Mouse (Mus musculus) cerebellum, postnatal 14 days (tissue): ENCODE data around the gene Psmc1.

Source experiments
- DNase-seq, 2 experiments: peaks; one replicate each; pipeline ENCODE4 v3.0.0; 2021; ENCODE audit warnings: mixed read lengths in 2 of 2

The Psmc1 gene

DNA sequence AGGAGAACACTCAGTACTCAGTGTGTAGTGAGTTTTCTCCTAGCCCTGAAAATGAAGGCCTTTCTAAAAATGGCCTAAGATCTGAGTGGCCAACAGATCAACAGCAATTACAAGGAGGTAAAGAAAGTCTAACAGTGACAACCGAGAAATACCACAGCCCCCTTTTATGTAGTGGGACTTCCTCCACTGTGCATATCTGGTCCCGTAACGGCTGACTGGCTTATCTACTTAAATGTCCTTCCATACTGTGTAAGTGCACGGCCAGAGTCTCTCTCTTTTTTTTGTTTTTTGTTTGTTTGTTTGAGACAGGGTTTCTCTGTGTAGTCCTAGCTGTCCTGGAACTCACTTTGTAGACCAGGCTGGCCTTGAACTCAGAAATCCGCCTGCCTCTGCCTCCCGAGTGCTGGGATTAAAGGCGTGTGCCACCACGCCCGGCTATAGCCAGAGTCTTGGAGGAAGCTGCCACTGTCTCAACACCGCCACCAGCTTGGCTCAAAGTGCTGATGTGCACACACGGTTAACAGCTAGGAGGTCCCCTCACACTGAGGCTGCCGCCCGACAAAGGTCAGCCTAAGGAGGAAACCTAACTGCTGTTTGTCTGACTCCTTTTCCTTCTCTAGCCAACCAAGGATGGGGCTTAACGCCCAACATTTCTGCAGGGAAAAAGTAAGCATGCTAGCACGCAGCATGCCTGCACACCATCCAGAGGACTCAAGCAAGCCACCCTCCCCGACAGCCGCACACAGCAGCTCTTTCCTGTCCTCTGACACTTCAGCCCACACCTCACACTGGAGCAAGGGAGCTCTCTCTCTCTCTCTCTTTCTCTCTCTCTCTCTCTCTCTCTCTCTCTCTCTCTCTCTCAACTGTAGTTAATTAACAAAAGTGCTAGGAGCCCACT, 17.3 kb downstream of the Psmc1 start:
- DNase-seq, result no peak

DNA sequence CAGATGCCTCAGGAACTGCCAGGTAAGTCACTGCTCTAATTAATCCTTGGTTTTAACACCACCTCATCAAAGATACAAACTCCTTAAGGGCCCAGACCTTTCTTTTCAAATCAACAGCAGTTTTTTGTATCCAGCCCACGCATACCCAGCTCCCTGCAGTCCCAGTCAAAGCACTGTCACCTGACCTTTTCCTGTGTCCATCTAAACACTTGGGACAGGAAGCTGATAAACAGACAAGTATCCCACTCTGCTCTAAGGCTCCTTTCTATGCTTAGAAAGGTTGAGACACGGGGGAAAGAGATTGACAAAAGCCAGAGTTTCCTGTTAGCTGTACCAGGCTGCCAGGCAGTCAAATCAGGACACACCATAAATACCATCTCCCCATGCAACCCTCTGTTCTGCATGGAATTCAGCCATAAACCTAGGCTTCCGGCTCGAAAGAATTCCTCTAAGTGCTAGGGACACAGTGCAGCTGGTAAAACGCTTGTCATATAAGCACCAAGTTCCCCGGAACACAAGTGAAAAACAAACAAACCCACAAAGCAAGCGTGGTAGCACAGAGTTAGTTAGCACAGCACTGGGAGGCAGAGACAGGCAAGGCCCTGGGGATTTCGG, 18.0 kb downstream of the Psmc1 start:
- DNase-seq, result no peak

DNA sequence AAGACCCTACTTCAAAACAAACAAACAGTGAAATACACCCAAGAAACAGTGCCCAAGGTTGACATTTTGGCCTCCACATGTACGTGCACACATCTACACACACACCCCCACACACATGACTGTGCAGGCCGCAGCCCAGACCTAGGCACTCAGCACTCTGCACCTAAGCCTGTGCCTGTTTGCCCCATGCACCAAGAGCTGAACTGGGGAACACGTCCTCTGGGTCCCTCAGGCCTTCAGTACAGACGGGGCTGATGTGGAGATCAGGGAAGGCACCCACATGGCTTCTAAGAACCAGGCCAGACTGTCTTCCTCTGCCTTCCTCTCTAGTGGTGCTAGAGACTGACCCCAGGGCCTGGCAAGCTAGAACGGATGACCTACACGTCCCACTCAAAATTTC, 18.6 kb downstream of the Psmc1 start:
- DNase-seq, result no peak

DNA sequence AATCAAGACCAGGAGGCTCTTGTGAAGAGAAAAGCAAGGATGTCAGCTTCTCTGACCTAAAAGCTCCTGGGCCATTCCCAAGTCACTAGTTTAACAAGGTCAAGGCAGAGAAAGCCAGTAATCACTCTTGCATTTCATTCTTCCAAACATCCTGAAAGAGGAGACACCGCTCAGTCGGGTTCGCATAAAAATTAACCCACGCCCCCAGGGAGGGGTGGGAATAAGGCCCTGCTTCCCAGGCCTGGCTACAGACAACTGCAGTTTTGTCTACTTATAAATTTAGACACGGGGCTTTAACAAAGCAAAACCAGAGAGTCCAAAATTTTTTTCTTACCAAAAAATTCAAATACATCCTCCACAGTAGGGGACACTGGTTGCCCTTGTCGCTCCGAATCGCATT, 19.0 kb downstream of the Psmc1 start:
- DNase-seq, result no peak

DNA sequence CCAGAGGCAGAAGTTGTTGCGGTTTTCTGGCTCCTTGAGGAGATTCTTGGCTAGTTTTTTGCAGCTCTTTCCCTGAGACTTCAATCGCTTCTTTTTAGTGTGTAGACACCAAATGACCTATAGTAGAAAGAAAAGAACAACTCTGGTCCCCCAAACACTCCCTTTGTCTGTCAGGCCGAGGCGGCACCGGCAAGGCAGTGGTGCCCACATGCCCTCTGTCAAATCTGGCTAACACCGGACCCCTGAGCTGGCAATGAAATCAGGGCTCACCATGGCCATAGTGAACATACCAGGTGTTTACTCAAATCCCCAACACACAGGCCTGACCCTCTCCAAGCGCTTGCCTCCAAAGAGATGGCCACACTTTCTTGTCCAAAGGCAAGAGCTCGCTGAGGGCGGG, 21.2 kb downstream of the Psmc1 start:
- no peak for DNase-seq

DNA sequence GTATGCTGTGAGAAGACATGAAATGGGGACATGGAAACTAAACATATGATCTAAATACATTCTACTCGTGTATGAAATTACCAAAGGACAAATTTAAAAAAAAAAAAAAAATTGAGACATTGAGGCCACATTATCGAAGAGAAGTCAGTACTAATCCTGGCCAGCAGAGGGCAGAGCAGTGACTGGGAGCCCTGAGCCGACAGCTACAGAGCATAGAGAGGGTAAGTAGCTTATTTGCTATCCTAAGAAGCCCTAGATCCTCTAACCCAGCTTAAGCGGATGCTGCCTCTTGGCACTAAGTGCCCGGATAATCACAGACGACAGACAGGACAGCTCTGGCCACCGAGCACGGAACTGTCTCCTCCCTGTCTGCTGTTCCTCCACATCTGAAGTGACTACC, 21.7 kb downstream of the Psmc1 start:
- DNase-seq, result peak; percentile 84 to 92

DNA sequence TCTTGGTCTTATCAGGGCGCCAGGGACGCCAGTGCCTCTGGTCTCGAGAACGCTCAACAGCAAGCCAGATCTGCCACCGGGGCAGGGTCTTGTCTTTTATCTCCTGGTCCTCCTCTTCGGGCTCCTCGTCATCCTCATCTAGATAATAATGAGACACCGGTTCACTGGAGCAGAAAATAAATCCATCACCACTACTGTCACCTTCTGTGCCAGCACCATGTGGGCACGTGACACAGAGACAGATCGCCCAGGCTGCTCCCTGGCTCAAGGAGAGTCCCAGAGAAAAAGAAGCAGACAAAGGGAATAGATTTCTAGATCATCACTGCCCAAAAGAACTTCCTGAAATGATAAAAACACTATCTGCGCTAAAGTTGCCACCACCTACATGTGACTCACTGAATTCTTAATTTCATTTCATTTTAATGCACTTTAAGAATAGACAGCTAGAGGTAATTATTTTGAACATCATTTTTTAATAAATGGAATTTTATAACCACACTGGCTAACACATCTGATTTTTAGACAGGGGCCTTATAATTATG, 24.5 kb downstream of the Psmc1 start:
- DNase-seq, result peak; percentile 77 to 78

DNA sequence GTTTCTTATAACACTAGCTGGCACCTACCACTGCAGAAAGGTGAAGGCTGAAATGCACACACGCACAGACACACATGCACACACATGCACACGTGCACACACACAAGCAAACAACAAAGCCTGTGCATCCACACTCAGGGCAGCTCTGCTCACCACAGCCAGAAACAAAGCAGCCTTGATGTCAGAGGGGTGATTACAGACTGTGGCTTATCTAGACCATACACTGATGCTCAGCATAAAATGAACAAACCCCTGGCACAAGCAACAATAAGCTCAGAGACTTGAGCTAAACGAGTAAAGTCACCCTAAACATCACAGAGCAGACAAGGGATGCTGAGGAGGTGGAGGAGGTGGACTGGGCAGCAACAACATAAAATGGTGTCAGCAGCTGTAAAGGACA, 25.2 kb downstream of the Psmc1 start:
- DNase-seq, result no peak

DNA sequence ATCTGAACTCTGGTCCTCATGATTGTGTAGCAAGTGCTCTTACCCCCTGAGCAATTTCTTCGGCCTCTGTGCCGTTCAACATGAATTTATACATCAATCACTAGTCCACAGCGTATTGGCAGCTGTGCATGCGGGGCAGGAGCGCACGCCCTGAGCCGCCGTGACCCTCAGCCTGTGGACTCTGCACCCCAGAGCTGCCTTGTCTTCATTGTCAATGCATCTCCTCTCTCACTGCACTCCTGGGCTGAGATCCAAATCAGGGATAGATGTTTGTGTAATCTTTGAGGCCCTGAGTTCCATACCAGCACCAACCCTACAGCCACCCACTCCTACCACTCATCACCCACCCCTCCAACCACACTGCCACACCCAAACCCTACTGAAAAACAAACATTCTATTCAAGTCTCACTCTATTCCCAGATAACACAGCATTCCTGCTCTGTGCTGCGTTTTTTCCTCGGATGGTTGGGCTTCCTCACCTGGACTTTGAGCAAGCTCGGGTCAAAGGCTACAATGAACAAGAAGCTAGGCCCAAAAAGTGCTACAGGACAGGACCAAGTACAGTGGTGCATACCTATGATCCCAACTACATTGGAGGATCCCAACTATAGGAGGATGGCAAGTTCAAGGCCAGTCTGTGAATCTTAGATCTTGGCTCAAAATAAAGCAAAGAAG, 33.0 kb downstream of the Psmc1 start:
- no peak for DNase-seq

DNA sequence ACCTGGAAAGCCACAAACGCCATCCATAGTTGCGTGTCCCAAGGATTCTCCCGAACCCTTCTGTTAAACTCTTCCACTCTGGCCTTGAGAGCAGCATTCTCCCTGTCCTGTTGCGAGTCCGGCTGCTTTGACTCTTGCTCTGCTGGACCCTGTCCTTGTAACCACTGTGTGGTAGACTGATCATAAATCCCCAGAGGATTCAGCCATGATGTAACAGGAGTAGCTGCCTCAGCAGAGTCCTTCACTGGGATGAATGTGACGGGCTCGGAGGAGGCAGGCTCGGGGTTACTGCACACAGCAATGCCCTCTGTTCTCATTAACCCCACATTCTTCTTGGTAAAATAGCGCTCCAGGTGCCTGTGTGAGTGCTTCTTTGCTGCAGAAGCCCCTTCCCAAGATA, 33.8 kb downstream of the Psmc1 start:
- DNase-seq, result no peak

DNA sequence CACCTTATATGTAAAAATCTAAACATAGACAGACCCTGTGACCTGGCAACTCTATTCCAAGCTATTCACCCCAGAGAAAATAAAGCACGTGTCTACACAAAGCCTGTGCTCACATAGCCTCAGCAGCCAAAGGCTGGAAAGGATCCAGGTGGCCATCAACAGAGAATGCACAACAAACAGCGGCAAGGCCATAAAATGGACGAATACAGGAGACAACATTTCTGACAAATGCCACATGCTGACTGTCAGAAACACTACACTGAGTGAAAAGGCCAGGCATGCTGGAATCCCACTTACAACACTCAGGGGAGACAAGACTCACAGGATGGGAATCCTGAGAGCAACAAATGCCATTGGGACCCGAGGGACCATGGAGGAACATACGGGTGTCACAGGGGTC, 34.3 kb downstream of the Psmc1 start:
- DNase-seq, result no peak

DNA sequence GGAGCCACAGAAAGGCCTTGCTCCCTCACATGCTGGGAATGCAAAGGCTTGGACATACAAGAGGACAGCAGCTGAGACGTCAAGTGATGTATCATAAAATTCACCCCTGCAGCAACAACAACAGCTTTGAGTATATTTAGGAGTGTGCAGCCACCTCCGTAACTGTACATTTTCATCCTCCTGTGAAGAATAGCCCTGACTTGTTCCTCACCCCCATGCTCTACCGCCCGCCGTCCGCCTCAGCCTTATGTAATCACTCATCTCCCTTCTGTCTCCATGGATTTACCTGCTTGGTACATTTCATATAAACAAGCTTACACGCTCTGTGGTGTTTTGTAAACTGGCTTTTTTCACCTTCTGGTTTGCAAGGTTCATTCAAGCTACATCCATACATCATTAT, 42.5 kb downstream of the Psmc1 start:
- DNase-seq, result no peak

DNA sequence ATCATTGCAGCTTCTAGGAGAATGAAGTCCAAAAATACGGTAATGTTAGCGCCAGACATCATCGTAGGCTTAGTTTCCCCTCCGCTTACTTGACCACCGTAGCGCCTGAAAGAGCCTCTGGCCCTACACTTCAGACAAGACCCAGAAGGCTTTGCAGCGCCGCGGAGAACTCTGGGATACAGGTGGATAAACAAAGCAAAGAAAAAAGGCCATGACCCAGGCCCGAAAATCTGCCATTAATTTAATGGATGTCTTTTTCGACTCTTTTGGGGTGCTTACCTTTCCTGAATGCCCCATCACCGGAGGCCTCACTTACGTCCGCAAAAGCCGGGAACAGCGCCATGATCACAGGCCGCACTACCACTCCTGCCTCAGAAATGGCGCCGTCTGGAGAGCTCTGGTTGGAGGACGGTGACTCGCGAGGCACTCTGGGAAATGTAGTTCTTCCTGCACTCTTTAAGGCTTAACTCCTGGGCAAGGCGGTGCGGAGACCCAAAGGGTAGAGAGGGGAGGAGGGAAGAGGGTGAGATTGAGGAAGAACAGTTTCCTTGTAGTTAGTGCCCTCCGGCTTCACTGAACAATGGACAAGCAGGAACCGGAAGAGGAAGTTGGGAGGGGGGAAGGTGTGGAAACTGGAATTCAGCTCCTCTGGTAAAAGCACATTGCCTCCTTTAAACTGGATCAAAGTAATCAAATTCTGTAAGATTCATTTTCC, 49.5 kb downstream of the Psmc1 start, which contains the start of gene Nrde2:
TSS of gene Nrde2 (minus strand) at position 393 of the 715 bp plus-strand sequence.
- DNase-seq, result peak; percentile 91 to 92

DNA sequence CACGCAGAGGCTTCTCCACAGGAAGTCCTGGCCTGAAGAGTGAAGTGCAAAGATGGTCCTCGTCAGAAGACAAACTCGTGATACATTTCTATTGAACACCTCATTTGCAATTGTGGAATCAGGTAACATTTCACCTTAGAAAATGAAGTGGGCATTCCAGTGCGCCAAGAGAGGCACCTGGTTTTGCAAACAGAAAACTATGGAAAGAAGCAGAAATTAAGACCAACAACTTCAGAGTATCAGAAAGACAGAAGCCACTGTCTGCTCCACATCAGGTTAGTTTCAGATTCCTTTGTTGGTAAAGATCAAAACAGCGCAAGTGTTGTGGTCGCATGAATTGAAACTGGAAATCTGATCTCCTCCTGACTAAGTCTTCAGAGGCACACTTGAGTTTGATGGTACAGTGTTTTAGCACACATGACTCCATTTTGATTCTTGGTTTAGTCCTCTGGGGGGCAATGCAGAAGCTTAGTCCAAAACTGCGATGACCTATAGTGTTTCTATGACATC, 55.1 kb downstream of the Psmc1 start:
- DNase-seq, result no peak

DNA sequence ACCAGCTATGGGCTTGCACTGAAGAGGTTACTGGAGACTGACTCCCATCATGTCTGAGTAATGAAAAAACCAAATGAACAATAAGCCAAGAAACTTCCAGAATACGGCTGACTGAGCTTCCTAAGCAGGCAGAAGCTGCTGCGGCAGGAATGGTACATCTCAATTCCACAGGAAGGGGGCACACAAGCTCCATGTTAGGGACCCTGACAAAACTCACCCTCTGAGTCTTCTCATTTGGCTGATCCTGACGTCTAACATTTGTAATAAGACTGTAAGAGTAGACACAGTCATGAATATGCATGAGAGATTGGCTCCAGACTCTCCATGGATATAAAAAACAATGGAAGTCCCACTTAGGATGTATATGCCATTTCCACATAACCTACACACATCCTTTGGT, 56.2 kb downstream of the Psmc1 start:
- peak; percentile 85 to 86 for DNase-seq

DNA sequence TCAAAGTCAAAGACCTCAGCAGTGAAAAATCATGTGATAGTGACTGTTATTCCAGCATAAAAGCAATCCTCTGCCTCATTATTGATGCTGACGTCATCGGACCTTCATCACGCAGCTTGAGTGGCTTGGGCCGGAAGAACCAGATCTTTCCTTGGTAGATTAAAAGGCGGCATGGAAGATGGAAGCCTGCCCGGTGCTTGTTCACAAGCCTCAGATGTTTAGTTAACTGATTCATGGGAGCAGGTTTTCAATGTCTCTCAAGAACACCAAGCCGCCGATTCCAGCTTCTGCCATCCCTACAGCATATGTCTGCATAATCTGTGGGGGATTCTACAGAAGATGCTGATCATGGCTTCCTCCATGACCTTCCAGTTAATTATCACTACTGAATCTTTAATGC, 57.0 kb downstream of the Psmc1 start:
- DNase-seq, result peak; percentile 49 to 61

DNA sequence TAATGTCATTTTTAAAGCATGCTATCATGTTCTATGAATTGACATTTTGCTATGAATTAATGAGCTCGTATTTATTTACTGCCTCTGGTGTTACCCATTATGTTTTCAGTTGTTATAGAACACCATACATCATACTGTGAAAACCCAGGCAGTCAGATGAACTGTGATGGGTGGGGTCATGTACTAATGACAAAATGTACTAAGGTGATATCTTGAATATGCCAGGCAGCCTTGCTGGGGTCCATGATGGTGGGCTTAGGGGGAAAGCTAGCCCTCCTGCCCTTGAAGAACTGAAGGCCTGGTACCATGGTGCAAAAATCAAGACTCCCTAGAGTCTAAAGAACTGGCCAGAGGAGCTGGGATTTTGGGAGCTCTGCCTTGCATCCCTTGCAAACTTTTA, 57.5 kb downstream of the Psmc1 start:
- no peak for DNase-seq

DNA sequence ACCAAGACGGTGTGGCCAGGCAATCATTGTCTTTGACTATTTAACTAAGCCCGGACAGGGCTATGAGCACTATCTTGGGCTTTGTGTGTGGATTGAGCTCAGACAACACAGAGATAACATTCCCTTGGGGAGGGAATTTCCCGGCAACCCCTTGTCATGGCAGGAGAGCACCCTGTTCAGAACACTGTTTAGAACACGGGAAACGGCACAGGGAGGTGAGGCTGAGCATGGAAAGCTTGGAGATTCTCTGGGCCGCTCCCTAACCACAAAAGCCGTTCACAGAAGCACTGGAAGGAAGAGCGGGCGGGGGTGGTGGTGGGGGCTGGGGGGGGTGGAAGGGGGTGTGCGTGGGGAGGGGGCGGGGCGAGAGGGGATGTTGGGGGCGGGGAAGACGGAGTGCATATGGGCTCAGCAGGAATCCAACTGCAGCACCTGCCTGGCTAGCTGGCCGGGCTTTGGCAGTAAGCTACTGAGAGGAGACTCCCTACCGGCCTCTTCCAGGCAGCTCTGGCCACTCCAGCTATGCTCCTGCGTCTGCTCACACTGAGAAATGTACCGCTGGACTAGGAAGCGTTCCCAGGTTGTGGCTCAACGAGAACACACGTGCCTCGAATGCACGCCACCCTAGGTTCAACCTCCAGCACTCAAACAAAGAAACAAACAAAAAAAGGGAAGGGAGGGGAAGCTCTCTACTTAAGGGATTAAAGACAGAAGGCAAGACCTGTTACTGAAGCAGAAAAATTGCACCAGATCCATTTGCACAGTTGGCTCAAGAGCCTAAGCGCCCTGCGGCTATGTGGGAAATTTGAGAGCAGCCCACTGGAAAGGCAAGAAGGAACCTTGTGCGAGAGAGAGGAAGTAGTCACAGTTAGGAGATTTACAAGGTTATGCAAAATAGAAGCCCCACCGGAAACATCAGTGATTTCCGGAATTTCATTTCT, 58.2 kb downstream of the Psmc1 start:
- peak; percentile 82 to 83 for DNase-seq

DNA sequence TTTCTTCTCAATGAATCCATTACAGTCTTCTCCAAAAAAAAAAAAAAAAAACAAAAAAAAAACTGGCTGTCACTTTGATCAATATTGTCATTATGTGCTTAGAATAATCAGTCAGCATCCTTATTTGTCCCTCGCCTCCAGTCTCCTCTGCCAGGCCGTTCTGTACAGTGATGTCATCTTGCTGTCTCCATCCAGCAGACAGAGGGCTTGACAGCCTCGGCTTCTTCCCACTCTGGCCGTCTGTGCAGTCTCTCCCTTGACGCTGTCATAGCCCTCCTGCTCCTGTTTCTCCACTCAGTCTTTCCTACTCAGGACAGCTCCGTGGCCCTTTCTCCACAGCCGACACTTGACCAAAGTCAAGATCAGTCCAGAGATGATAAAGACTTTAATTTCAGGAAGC, 62.5 kb downstream of the Psmc1 start:
- peak in 1 of 2 experiments; percentile 41 for DNase-seq
